Mouse (Mus musculus): ENCODE measurements around the gene Chka. TPM values are rescaled to one million over a fixed set of nuclear protein-coding genes. Genes with fewer than 3 reads are reported as not detected.

Chka gene
- polyA plus RNA-seq, 1 experiment from 2014 or later: 60.8 TPM

GRCm38 (mm10) chr19:3857220-3857619, 5.6 kb downstream of the Chka start:
- 76% methylated on average over 3 of the region's 3 CpGs for WGBS
- H3K9me3 ChIP-seq (ENCODE audit: control insufficient read depth, low read depth, low read length): no peaks in the 10 kb centered on the region
- no peak overlapping the region for H3K4me2 ChIP-seq (replicated peaks; ENCODE audit: low read depth, low read length)
- H3K4me1 ChIP-seq (ENCODE audit: control insufficient read depth, insufficient read depth, low read length): 0 out of 2 replicates have a peak, but pooled peaks cover 11% of the 10 kb centered on the region
- no peak overlapping the region for H3K4me3 ChIP-seq (ENCODE audit: low read depth, low read length)
- no peaks in the 10 kb centered on the region for H3K36me3 ChIP-seq (ENCODE audit: control insufficient read depth, insufficient read depth, low read length)
- H3K9ac ChIP-seq (replicated peaks; ENCODE audit: low read depth, low read length): no peak overlapping the region
- no peak overlapping the region for H3K27ac ChIP-seq (ENCODE audit: low read length)
- no peaks in the 10 kb centered on the region for H3K27me3 ChIP-seq (ENCODE audit: control insufficient read depth, insufficient read depth, low read length)
- no peak for ATAC-seq (ENCODE audit: insufficient number of reproducible peaks, insufficient read depth, low FRiP score, low read depth)

- H3K9me3 ChIP-seq (ENCODE audit: control insufficient read depth, low read depth, low read length): no peaks in the 10 kb centered on the region
- H3K4me3 ChIP-seq (ENCODE audit: low read depth, low read length): no peak overlapping the region
- WGBS: 64% methylated on average over 2 of the region's 2 CpGs
- ATAC-seq (ENCODE audit: insufficient number of reproducible peaks, insufficient read depth, low FRiP score, low read depth): no peak
- H3K36me3 ChIP-seq (ENCODE audit: control insufficient read depth, insufficient read depth, low read length): peaks cover 7% of the 10 kb centered on the region; the same call in 1 of the 2 replicates
- H3K27me3 ChIP-seq (ENCODE audit: control insufficient read depth, insufficient read depth, low read length): no peaks in the 10 kb centered on the region
- H3K27ac ChIP-seq (ENCODE audit: low read length): no peak overlapping the region
- H3K9ac ChIP-seq (replicated peaks; ENCODE audit: low read depth, low read length): no peak overlapping the region
- no peak overlapping the region for H3K4me2 ChIP-seq (replicated peaks; ENCODE audit: low read depth, low read length)
- no peaks in the 10 kb centered on the region for H3K4me1 ChIP-seq (ENCODE audit: control insufficient read depth, insufficient read depth, low read length)
These were observed 11.1 kb downstream of the Chka start for GRCm38 (mm10) chr19:3862713-3863112.

GRCm38 (mm10) chr19:3864960-3865359, 13.4 kb downstream of the Chka start:
- H3K4me2 ChIP-seq (replicated peaks; ENCODE audit: low read depth, low read length): no peak overlapping the region
- H3K4me3 ChIP-seq (ENCODE audit: low read depth, low read length): no peak overlapping the region
- H3K9me3 ChIP-seq (ENCODE audit: control insufficient read depth, low read depth, low read length): no peaks in the 10 kb centered on the region
- no peak for ATAC-seq (ENCODE audit: insufficient number of reproducible peaks, insufficient read depth, low FRiP score, low read depth)
- no peak overlapping the region for H3K27ac ChIP-seq (ENCODE audit: low read length)
- H3K36me3 ChIP-seq (ENCODE audit: control insufficient read depth, insufficient read depth, low read length): peaks cover 7% of the 10 kb centered on the region; the same call in 1 of the 2 replicates
- 0 out of 2 replicates have a peak, but pooled peaks cover 3% of the 10 kb centered on the region for H3K4me1 ChIP-seq (ENCODE audit: control insufficient read depth, insufficient read depth, low read length)
- WGBS: 81% methylated on average over 2 of the region's 2 CpGs
- H3K9ac ChIP-seq (replicated peaks; ENCODE audit: low read depth, low read length): no peak overlapping the region
- H3K27me3 ChIP-seq (ENCODE audit: control insufficient read depth, insufficient read depth, low read length): no peaks in the 10 kb centered on the region

GRCm38 (mm10) chr19:3868290-3868689, 16.7 kb downstream of the Chka start:
- no peak overlapping the region for H3K27ac ChIP-seq (ENCODE audit: low read length)
- ATAC-seq (ENCODE audit: insufficient number of reproducible peaks, insufficient read depth, low FRiP score, low read depth): no peak
- peaks cover 7% of the 10 kb centered on the region; the same call in 1 of the 2 replicates for H3K36me3 ChIP-seq (ENCODE audit: control insufficient read depth, insufficient read depth, low read length)
- H3K27me3 ChIP-seq (ENCODE audit: control insufficient read depth, insufficient read depth, low read length): no peaks in the 10 kb centered on the region
- H3K4me1 ChIP-seq (ENCODE audit: control insufficient read depth, insufficient read depth, low read length): 0 out of 2 replicates have a peak, but pooled peaks cover 13% of the 10 kb centered on the region
- 85% methylated on average over 1 of the region's 1 CpGs for WGBS
- H3K9ac ChIP-seq (replicated peaks; ENCODE audit: low read depth, low read length): no peak overlapping the region
- no peak overlapping the region for H3K4me2 ChIP-seq (replicated peaks; ENCODE audit: low read depth, low read length)
- no peaks in the 10 kb centered on the region for H3K9me3 ChIP-seq (ENCODE audit: control insufficient read depth, low read depth, low read length)
- H3K4me3 ChIP-seq (ENCODE audit: low read depth, low read length): no peak overlapping the region

- H3K4me2 ChIP-seq (replicated peaks; ENCODE audit: low read depth, low read length): no peak overlapping the region
- no peak overlapping the region for H3K9ac ChIP-seq (replicated peaks; ENCODE audit: low read depth, low read length)
- no peak for ATAC-seq (ENCODE audit: insufficient number of reproducible peaks, insufficient read depth, low FRiP score, low read depth)
- no peaks in the 10 kb centered on the region for H3K27me3 ChIP-seq (ENCODE audit: control insufficient read depth, insufficient read depth, low read length)
- H3K27ac ChIP-seq (ENCODE audit: low read length): no peak overlapping the region
- no peak overlapping the region for H3K4me3 ChIP-seq (ENCODE audit: low read depth, low read length)
- H3K4me1 ChIP-seq (ENCODE audit: control insufficient read depth, insufficient read depth, low read length): 0 out of 2 replicates have a peak, but pooled peaks cover 13% of the 10 kb centered on the region
- peaks cover 4% of the 10 kb centered on the region; the same call in 1 of the 2 replicates for H3K36me3 ChIP-seq (ENCODE audit: control insufficient read depth, insufficient read depth, low read length)
- H3K9me3 ChIP-seq (ENCODE audit: control insufficient read depth, low read depth, low read length): no peaks in the 10 kb centered on the region
These were observed 19.9 kb downstream of the Chka start for GRCm38 (mm10) chr19:3871468-3871867.

DNA sequence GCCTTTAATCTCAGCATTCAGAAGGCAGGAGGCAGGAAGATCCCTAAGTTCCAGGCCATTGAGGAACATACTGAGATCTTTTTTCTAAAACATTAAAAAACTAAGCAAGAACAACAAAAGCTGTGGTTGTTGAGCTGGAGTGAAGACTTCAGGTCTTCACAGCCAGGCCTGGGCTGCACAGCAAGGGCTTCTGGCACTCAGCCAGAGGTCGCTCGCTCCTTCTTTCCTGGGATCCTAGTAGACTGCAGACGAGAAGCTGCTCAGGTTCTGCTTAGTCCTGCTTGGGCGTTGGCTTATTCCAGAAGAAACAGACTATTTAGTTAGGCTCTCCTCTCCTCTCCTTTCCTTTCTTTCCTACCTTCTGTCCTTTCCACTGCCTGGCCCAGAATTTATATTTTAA, 20.8 kb downstream of the Chka start:
- Histone ChIP-seq H3K9ac (replicated peaks; ENCODE audit: low read depth, low read length) (no peak overlapping the region), H3K4me3 (ENCODE audit: low read depth, low read length) (no peak overlapping the region), H3K27ac (ENCODE audit: low read length) (no peak overlapping the region), H3K4me2 (replicated peaks; ENCODE audit: low read depth, low read length) (no peak overlapping the region), H3K27me3 (ENCODE audit: control insufficient read depth, insufficient read depth, low read length) (no peaks in the 10 kb centered on the region), H3K9me3 (ENCODE audit: control insufficient read depth, low read depth, low read length) (no peaks in the 10 kb centered on the region), H3K36me3 (ENCODE audit: control insufficient read depth, insufficient read depth, low read length) (peaks cover 4% of the 10 kb centered on the region), H3K4me1 (ENCODE audit: control insufficient read depth, insufficient read depth, low read length) (0 out of 2 replicates have a peak, but pooled peaks cover 13% of the 10 kb centered on the region)
- 47% methylated on average over 4 of the region's 4 CpGs for WGBS
- ATAC-seq (ENCODE audit: insufficient number of reproducible peaks, insufficient read depth, low FRiP score, low read depth): no peak

DNA sequence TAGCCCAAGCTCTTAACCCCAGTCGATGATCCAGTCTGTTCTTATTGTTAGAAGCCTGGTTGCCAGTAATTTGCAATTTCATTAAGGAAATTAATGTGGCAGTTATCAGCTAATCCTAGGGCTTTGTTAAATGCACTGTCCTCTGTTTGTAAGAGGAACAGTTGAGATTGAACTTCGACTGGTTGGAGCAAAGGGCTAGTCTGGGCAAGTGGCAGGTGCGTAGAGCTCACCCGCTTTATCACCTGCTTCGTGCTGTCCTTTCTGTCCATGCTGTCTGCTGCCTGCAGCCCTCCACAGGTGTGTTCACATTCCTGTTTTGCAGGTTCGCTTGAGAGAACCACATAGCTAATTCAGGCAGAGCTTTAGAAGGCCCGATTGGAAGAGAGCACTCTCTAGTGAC, 23.5 kb downstream of the Chka start:
- Histone ChIP-seq H3K36me3 (ENCODE audit: control insufficient read depth, insufficient read depth, low read length) (peaks cover 4% of the 10 kb centered on the region), H3K9me3 (ENCODE audit: control insufficient read depth, low read depth, low read length) (no peaks in the 10 kb centered on the region), H3K4me2 (replicated peaks; ENCODE audit: low read depth, low read length) (no peak overlapping the region), H3K4me1 (ENCODE audit: control insufficient read depth, insufficient read depth, low read length) (0 out of 2 replicates have a peak, but pooled peaks cover 10% of the 10 kb centered on the region), H3K4me3 (ENCODE audit: low read depth, low read length) (no peak overlapping the region), H3K9ac (replicated peaks; ENCODE audit: low read depth, low read length) (no peak overlapping the region), H3K27ac (ENCODE audit: low read length) (no peak overlapping the region), H3K27me3 (ENCODE audit: control insufficient read depth, insufficient read depth, low read length) (no peaks in the 10 kb centered on the region)
- ATAC-seq (ENCODE audit: insufficient number of reproducible peaks, insufficient read depth, low FRiP score, low read depth): no peak
- WGBS: 69% methylated on average over 7 of the region's 7 CpGs

DNA sequence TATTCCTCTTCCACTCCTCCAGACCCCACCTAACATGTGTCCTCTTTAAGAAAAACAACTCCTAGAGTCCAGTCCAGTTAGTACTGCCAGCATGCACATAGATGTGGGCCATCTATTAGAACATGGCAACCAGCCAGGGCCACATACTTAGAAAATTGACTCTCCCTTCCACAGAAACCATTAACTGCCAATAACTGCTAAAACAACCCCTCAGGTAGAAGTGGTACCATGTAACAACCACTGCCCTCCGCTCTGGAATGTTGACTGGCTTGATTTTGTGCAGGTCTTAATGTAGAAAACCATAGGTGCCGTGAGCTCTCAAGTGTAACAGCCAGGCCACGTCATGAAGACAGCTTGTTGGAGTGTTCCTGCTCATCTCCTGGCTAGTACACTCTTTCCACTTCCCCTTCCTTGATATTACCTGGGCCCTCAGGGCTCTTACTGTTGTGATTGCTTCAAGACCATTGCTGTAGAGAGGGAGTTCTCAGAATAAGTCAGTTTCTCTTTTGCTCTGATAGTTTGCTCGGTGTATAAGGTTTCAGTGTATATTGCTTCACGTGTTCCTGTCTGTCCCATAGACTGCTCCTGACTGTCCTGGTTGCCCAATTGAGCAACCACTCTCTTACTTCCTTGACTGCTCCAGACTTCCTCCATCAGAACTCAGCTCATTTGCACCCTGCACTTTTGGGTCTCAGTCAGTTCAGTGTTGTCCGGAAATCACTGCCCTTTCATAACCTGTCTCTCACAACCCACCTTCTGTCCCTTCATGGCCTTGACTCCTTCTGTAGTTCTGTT, 28.7 kb downstream of the Chka start:
- no peak overlapping the region for H3K4me2 ChIP-seq (replicated peaks; ENCODE audit: low read depth, low read length)
- no peak for ATAC-seq (ENCODE audit: insufficient number of reproducible peaks, insufficient read depth, low FRiP score, low read depth)
- 86% methylated on average over 6 of the region's 6 CpGs for WGBS
- H3K9ac ChIP-seq (replicated peaks; ENCODE audit: low read depth, low read length): no peak overlapping the region
- H3K9me3 ChIP-seq (ENCODE audit: control insufficient read depth, low read depth, low read length): no peaks in the 10 kb centered on the region
- no peak overlapping the region for H3K4me3 ChIP-seq (ENCODE audit: low read depth, low read length)
- H3K36me3 ChIP-seq (ENCODE audit: control insufficient read depth, insufficient read depth, low read length): peaks cover 4% of the 10 kb centered on the region
- peaks cover 6% of the 10 kb centered on the region; the same call in 1 of the 2 replicates for H3K4me1 ChIP-seq (ENCODE audit: control insufficient read depth, insufficient read depth, low read length)
- H3K27ac ChIP-seq (ENCODE audit: low read length): no peak overlapping the region
- no peaks in the 10 kb centered on the region for H3K27me3 ChIP-seq (ENCODE audit: control insufficient read depth, insufficient read depth, low read length)
